Mouse (Mus musculus) MEL (cell line): ENCODE measurements around the gene Aftph. TPM values are rescaled to one million over a fixed set of nuclear protein-coding genes. Genes with fewer than 3 reads are reported as not detected.

Experiments
- DNase-seq: peaks from one replicate; pipeline ENCODE4 v3.0.0; 2011; ENCODE audit warnings: low read depth, low spot score
- H3K27ac ChIP-seq: 2 replicates; pipeline ENCODE4 v1.5.1; 2012; ENCODE audit warnings: low read depth, mild to moderate bottlenecking, control low read depth, low read length, moderate library complexity; ENCODE audit not compliant: control insufficient read depth
- H3K27me3 ChIP-seq, 2 experiments: fragments of 150-350 bp in 1 of 2; sonication (generic) in 1 of 2; 2 replicates each; pipeline ENCODE4 v1.6.1; 2012; ENCODE audit warnings: low read length in 2 of 2, mild to moderate bottlenecking in 2 of 2, improper control_type of control experiment in 1 of 2, moderate library complexity in 1 of 2; ENCODE audit not compliant: insufficient read depth in 2 of 2, control insufficient read depth in 1 of 2
- H3K36me3 ChIP-seq, 2 experiments: 2 replicates each; pipeline ENCODE4 v1.6.1; 2012 to 2014; ENCODE audit warnings: low read length in 2 of 2, improper control_type of control experiment in 1 of 2, inconsistent platforms in 1 of 2, mild to moderate bottlenecking in 1 of 2; ENCODE audit not compliant: insufficient read depth in 2 of 2, control insufficient read depth in 1 of 2
- H3K4me1 ChIP-seq, 2 experiments: fragments of 150-350 bp in 1 of 2; sonication (generic) in 1 of 2; 2 replicates each; pipeline ENCODE4 v1.6.1; 2012; ENCODE audit warnings: low read length in 2 of 2, improper control_type of control experiment in 1 of 2, mild to moderate bottlenecking in 1 of 2; ENCODE audit not compliant: insufficient read depth in 2 of 2, control insufficient read depth in 1 of 2
- H3K4me3 ChIP-seq, 2 experiments: fragments of 150-350 bp in 1 of 2; sonication (generic) in 1 of 2; 2 replicates each; pipeline ENCODE4 v1.5.1; 2012; ENCODE audit warnings: low read depth in 2 of 2, low read length in 2 of 2, mild to moderate bottlenecking in 2 of 2, moderate library complexity in 2 of 2, control low read depth in 1 of 2, improper control_type of control experiment in 1 of 2; ENCODE audit not compliant: control insufficient read depth in 1 of 2, insufficient read depth in 1 of 2
- H3K79me2 ChIP-seq: 2 replicates; pipeline ENCODE4 v1.6.1; 2012; ENCODE audit warnings: mild to moderate bottlenecking, low read length, moderate library complexity; ENCODE audit not compliant: control insufficient read depth, poor library complexity, insufficient read depth
- H3K9ac ChIP-seq: 2 replicates; pipeline ENCODE4 v1.6.1; 2012; ENCODE audit warnings: low read depth, mild to moderate bottlenecking, control low read depth, low read length, moderate library complexity; ENCODE audit not compliant: control insufficient read depth, poor library complexity, severe bottlenecking
- H3K9me3 ChIP-seq: fragments of 150-350 bp; sonication (generic); replicated peaks from 2 replicates; pipeline ENCODE4 v1.6.1; 2012; ENCODE audit warnings: mild to moderate bottlenecking, low read length, improper control_type of control experiment, moderate library complexity; ENCODE audit not compliant: insufficient read depth
- BHLHE40 ChIP-seq: IDR thresholded peaks from 2 replicates; pipeline ENCODE4 v1.6.1; 2012; ENCODE audit warnings: low read depth, mild to moderate bottlenecking, inconsistent platforms, low read length, improper control_type of control experiment, borderline replicate concordance
- CHD1 ChIP-seq: IDR thresholded peaks from 2 replicates; pipeline ENCODE4 v1.6.1; 2012; ENCODE audit warnings: low read depth, mild to moderate bottlenecking, inconsistent platforms, low read length, improper control_type of control experiment
- CHD2 ChIP-seq: IDR thresholded peaks from 2 replicates; pipeline ENCODE4 v1.6.1; 2011; ENCODE audit warnings: low read length, improper control_type of control experiment
- CTCF ChIP-seq, 3 experiments: IDR thresholded peaks in 2 of 3; conservative IDR thresholded peaks in 1 of 3; 2 replicates each; pipeline ENCODE4 v1.5.1; 2011 to 2012; ENCODE audit warnings: low read length in 3 of 3, low read depth in 2 of 3, mild to moderate bottlenecking in 2 of 3, improper control_type of control experiment in 1 of 3, inconsistent platforms in 1 of 3, mixed read lengths in 1 of 3, moderate library complexity in 1 of 3; ENCODE audit not compliant: control insufficient read depth in 1 of 3, insufficient read depth in 1 of 3, poor library complexity in 1 of 3, severe bottlenecking in 1 of 3
- E2F4 ChIP-seq: IDR thresholded peaks from 2 replicates; pipeline ENCODE4 v1.6.1; 2011; ENCODE audit warnings: low read depth, low read length, improper control_type of control experiment, borderline replicate concordance
- ELF1 ChIP-seq: IDR thresholded peaks from 2 replicates; pipeline ENCODE4 v1.6.1; 2014; ENCODE audit warnings: low read depth, mild to moderate bottlenecking, inconsistent platforms, low read length, improper control_type of control experiment, moderate library complexity
- EP300 ChIP-seq, 2 experiments: IDR thresholded peaks; 2 replicates each; pipeline ENCODE4 v1.6.1; 2011; ENCODE audit warnings: improper control_type of control experiment in 2 of 2, low read length in 2 of 2, low read depth in 1 of 2, mild to moderate bottlenecking in 1 of 2
- ETS1 ChIP-seq: IDR thresholded peaks from 2 replicates; pipeline ENCODE4 v1.6.1; 2012; ENCODE audit warnings: low read depth, mild to moderate bottlenecking, inconsistent platforms, low read length, improper control_type of control experiment, moderate library complexity
- GABPA ChIP-seq: IDR thresholded peaks from 2 replicates; pipeline ENCODE4 v1.6.1; 2012; ENCODE audit warnings: low read depth, mild to moderate bottlenecking, inconsistent platforms, low read length, improper control_type of control experiment, moderate library complexity
- GATA1 ChIP-seq: IDR thresholded peaks from 2 replicates; pipeline ENCODE4 v1.6.1; 2011; ENCODE audit warnings: low read depth, low read length, improper control_type of control experiment
- JUND ChIP-seq: IDR thresholded peaks from 2 replicates; pipeline ENCODE4 v1.6.1; 2011; ENCODE audit warnings: low read depth, mild to moderate bottlenecking, improper control_type of control experiment, low read length
- MAFK ChIP-seq: IDR thresholded peaks from 2 replicates; pipeline ENCODE4 v1.6.1; 2011; ENCODE audit warnings: low read depth, mild to moderate bottlenecking, low read length, improper control_type of control experiment, borderline replicate concordance
- MAX ChIP-seq: IDR thresholded peaks from 2 replicates; pipeline ENCODE4 v1.6.1; 2011; ENCODE audit warnings: low read length, improper control_type of control experiment
- MAZ ChIP-seq: IDR thresholded peaks from 2 replicates; pipeline ENCODE4 v1.6.1; 2012; ENCODE audit warnings: low read depth, mild to moderate bottlenecking, inconsistent platforms, low read length, improper control_type of control experiment
- MXI1 ChIP-seq: IDR thresholded peaks from 2 replicates; pipeline ENCODE4 v1.6.1; 2011; ENCODE audit warnings: mild to moderate bottlenecking, low read depth, low read length, improper control_type of control experiment
- MYB ChIP-seq: IDR thresholded peaks from 2 replicates; pipeline ENCODE4 v1.6.1; 2011; ENCODE audit warnings: mild to moderate bottlenecking, low read depth, low read length, improper control_type of control experiment
- NELFE ChIP-seq: IDR thresholded peaks from 2 replicates; pipeline ENCODE4 v1.6.1; 2011; ENCODE audit warnings: low read depth, low read length, improper control_type of control experiment
- NRF1 ChIP-seq: IDR thresholded peaks from 2 replicates; pipeline ENCODE4 v1.6.1; 2014; ENCODE audit warnings: low read depth, mild to moderate bottlenecking, inconsistent platforms, low read length, improper control_type of control experiment, moderate library complexity; ENCODE audit not compliant: poor library complexity, insufficient read depth, severe bottlenecking
- POLR2A ChIP-seq, 2 experiments: IDR thresholded peaks; 2 replicates each; pipeline ENCODE4 v1.6.1; 2011 to 2012; ENCODE audit warnings: low read length in 2 of 2, mild to moderate bottlenecking in 2 of 2, control low read depth in 1 of 2, improper control_type of control experiment in 1 of 2, low read depth in 1 of 2, moderate library complexity in 1 of 2; ENCODE audit not compliant: control insufficient read depth in 1 of 2, insufficient read depth in 1 of 2, poor library complexity in 1 of 2
- POLR2AphosphoS2 ChIP-seq: IDR thresholded peaks from 2 replicates; pipeline ENCODE4 v1.6.1; 2011; ENCODE audit warnings: low read length, improper control_type of control experiment
- POLR2AphosphoS5 ChIP-seq: IDR thresholded peaks from 2 replicates; pipeline ENCODE4 v1.6.1; 2012; ENCODE audit warnings: low read depth, borderline replicate concordance, mild to moderate bottlenecking, inconsistent platforms, low read length, moderate library complexity, mixed read lengths
- RAD21 ChIP-seq: IDR thresholded peaks from 2 replicates; pipeline ENCODE4 v1.6.1; 2011; ENCODE audit warnings: mild to moderate bottlenecking, low read depth, low read length, improper control_type of control experiment
- SMC3 ChIP-seq: IDR thresholded peaks from 2 replicates; pipeline ENCODE4 v1.6.1; 2011; ENCODE audit warnings: low read depth, low read length, improper control_type of control experiment
- TAL1 ChIP-seq: IDR thresholded peaks from 2 replicates; pipeline ENCODE4 v1.6.1; 2012; ENCODE audit warnings: mild to moderate bottlenecking, inconsistent platforms, low read length, moderate library complexity, mixed read lengths
- TBP ChIP-seq: IDR thresholded peaks from 2 replicates; pipeline ENCODE4 v1.8.0; 2011; ENCODE audit warnings: low read depth, low read length, improper control_type of control experiment
- TCF12 ChIP-seq: IDR thresholded peaks from 2 replicates; pipeline ENCODE4 v1.6.1; 2014; ENCODE audit warnings: low read depth, mild to moderate bottlenecking, inconsistent platforms, low read length, improper control_type of control experiment, moderate library complexity
- UBTF ChIP-seq: IDR thresholded peaks from 2 replicates; pipeline ENCODE4 v1.6.1; 2012; ENCODE audit warnings: low read depth, mild to moderate bottlenecking, inconsistent platforms, low read length, improper control_type of control experiment, moderate library complexity, borderline replicate concordance; ENCODE audit not compliant: insufficient read depth
- USF1 ChIP-seq: IDR thresholded peaks from 2 replicates; pipeline ENCODE4 v1.6.1; 2014; ENCODE audit warnings: low read depth, mild to moderate bottlenecking, inconsistent platforms, low read length, improper control_type of control experiment, moderate library complexity
- USF2 ChIP-seq, 2 experiments: IDR thresholded peaks; 2 replicates each; pipeline ENCODE4 v1.6.1; 2011 to 2012; ENCODE audit warnings: improper control_type of control experiment in 2 of 2, low read length in 2 of 2, borderline replicate concordance in 1 of 2, inconsistent platforms in 1 of 2, low read depth in 1 of 2, mild to moderate bottlenecking in 1 of 2; ENCODE audit not compliant: insufficient read depth in 1 of 2
- ZC3H11A ChIP-seq: IDR thresholded peaks from 2 replicates; pipeline ENCODE4 v1.6.1; 2012; ENCODE audit warnings: low read depth, mild to moderate bottlenecking, inconsistent platforms, low read length, improper control_type of control experiment
- ZKSCAN1 ChIP-seq: IDR thresholded peaks from 2 replicates; pipeline ENCODE4 v1.6.1; 2012; ENCODE audit warnings: low read depth, mild to moderate bottlenecking, inconsistent platforms, low read length, improper control_type of control experiment, moderate library complexity
- ZMIZ1 ChIP-seq: IDR thresholded peaks from 2 replicates; pipeline ENCODE4 v1.6.1; 2012; ENCODE audit warnings: low read depth, mild to moderate bottlenecking, inconsistent platforms, low read length, improper control_type of control experiment, moderate library complexity
- ZNF384 ChIP-seq: IDR thresholded peaks from 2 replicates; pipeline ENCODE4 v1.6.1; 2012; ENCODE audit warnings: low read depth, mild to moderate bottlenecking, inconsistent platforms, low read length, improper control_type of control experiment
- polyA plus RNA-seq, 2 experiments: library from polyadenylated mRNA; stranded (reverse) in 1 of 2; unstranded in 1 of 2; fragments of >175 nt in 1 of 2; fragments of >200 nt in 1 of 2; gene quantifications; 2 replicates each; pipeline versions ENCODE4 v1.2.1 to v1.2.4; 2012; ENCODE audit warnings: low replicate concordance in 2 of 2, low read depth in 1 of 2; ENCODE audit not compliant: insufficient read length in 2 of 2, insufficient read depth in 1 of 2, missing spikeins in 1 of 2
- total RNA-seq: library from RNA; depleted of rRNA; stranded (reverse); fragments of 300-350 nt; gene quantifications from 2 replicates; pipeline ENCODE4 v1.2.3, GENCODE M21; 2012; rRNA removed

Aftph gene
- total RNA-seq: 38.1 and 43.6 TPM in 2 replicates
- polyA plus RNA-seq: 10 to 100 TPM; 38.1 to 47.2 TPM

- Histone ChIP-seq H3K36me3 (peaks cover 0 to 17% of the 10 kb centered on the region in 2 experiments; a peak in 2 of 4 replicates), H3K79me2 (peaks cover 19% of the 10 kb centered on the region), H3K9me3 (no peaks in the 10 kb centered on the region), H3K9ac (peak within 1 kb of the TSS; percentile 100), H3K4me1 (peaks cover 3 to 12% of the 10 kb centered on the region in 2 experiments; a peak in 3 of 4 replicates), H3K4me3 (peak within 1 kb of the TSS; percentile 96 to 98), H3K27ac (peak within 1 kb of the TSS; percentile 100), H3K27me3 (peaks cover 0 to 2% of the 10 kb centered on the region in 2 experiments; a peak in 2 of 4 replicates)
- peak; percentile 99 for DNase-seq
- peak; percentile 81 for TF ChIP-seq ETS1
- 0 out of 2 replicates have a peak, but pooled peaks have one; percentile 36 for TF ChIP-seq CHD1
- TF ChIP-seq ZC3H11A: no peak
- no peak for TF ChIP-seq CTCF (IDR thresholded peaks at IDR 0.05 in 2 of 3, conservative IDR thresholded peaks at IDR 0.05 in 1 of 3; ENCODE audit: control insufficient read depth in 1 of 3, insufficient read depth in 1 of 3, low read depth in 2 of 3, low read length in 3 of 3, poor library complexity in 1 of 3, severe bottlenecking in 1 of 3)
- no peak for TF ChIP-seq POLR2AphosphoS5
- no peak for TF ChIP-seq ZKSCAN1
- TF ChIP-seq UBTF: 0 out of 2 replicates have a peak, but pooled peaks have one; percentile 35
- TF ChIP-seq EP300 (IDR thresholded peaks at IDR 0.05; ENCODE audit: low read depth in 1 of 2, low read length in 2 of 2): peak in 1 of 2 experiments; percentile 34; a peak in 1 of 4 replicates
- TF ChIP-seq ZMIZ1: peak; percentile 80; the same call in 1 of the 2 replicates
- no peak for TF ChIP-seq GATA1
- TF ChIP-seq BHLHE40: no peak
- no peak; the same call in 1 of the 2 replicates for TF ChIP-seq CHD2
- TF ChIP-seq SMC3: no peak
- TF ChIP-seq MAX: no peak
- no peak for TF ChIP-seq JUND
- peak; percentile 100 for TF ChIP-seq MAZ
- peak; percentile 83 for TF ChIP-seq MYB
- peak; percentile 34; the same call in 1 of the 2 replicates for TF ChIP-seq ZNF384
- TF ChIP-seq TAL1: no peak
- TF ChIP-seq ELF1: peak; percentile 78
- TF ChIP-seq TBP: peak; percentile 84; the same call in 1 of the 2 replicates
- no peak; the same call in 1 of the 2 replicates for TF ChIP-seq POLR2AphosphoS2
- no peak for TF ChIP-seq USF2 (IDR thresholded peaks at IDR 0.05; ENCODE audit: borderline replicate concordance in 1 of 2, insufficient read depth in 1 of 2, low read depth in 1 of 2, low read length in 2 of 2)
- TF ChIP-seq MAFK: no peak
- no peak for TF ChIP-seq GABPA
- TF ChIP-seq POLR2A (IDR thresholded peaks at IDR 0.05; ENCODE audit: control insufficient read depth in 1 of 2, insufficient read depth in 1 of 2, low read depth in 1 of 2, low read length in 2 of 2, poor library complexity in 1 of 2): peak; percentile 46 to 94
- TF ChIP-seq MXI1: no peak; the same call in 1 of the 2 replicates
- TF ChIP-seq E2F4: no peak
- TF ChIP-seq NELFE: peak; percentile 77
- peak; percentile 47; the same call in 1 of the 2 replicates for TF ChIP-seq USF1
- TF ChIP-seq NRF1: peak; percentile 76
- TF ChIP-seq RAD21: no peak
- peak; percentile 40; the same call in 1 of the 2 replicates for TF ChIP-seq TCF12
These were observed at the start of gene Aftph for GRCm38 (mm10) chr11:20741201-20742100. Aftph (minus strand) TSS chr11:20741589.
